Mouse (Mus musculus) MEL (cell line): Measurements from ENCODE around the gene Tmem175. TPM values are rescaled to one million over a fixed set of nuclear protein-coding genes. Genes with fewer than 3 reads are reported as not detected.

Experiments
- DNase-seq: peaks from one replicate; pipeline ENCODE4 v3.0.0; 2011; ENCODE audit warnings: low read depth, low spot score
- H3K27ac ChIP-seq: 2 replicates; pipeline ENCODE4 v1.5.1; 2012; ENCODE audit warnings: low read depth, mild to moderate bottlenecking, control low read depth, low read length, moderate library complexity; ENCODE audit not compliant: control insufficient read depth
- H3K27me3 ChIP-seq, 2 experiments: fragments of 150-350 bp in 1 of 2; sonication (generic) in 1 of 2; 2 replicates each; pipeline ENCODE4 v1.6.1; 2012; ENCODE audit warnings: low read length in 2 of 2, mild to moderate bottlenecking in 2 of 2, improper control_type of control experiment in 1 of 2, moderate library complexity in 1 of 2; ENCODE audit not compliant: insufficient read depth in 2 of 2, control insufficient read depth in 1 of 2
- H3K36me3 ChIP-seq, 2 experiments: 2 replicates each; pipeline ENCODE4 v1.6.1; 2012 to 2014; ENCODE audit warnings: low read length in 2 of 2, improper control_type of control experiment in 1 of 2, inconsistent platforms in 1 of 2, mild to moderate bottlenecking in 1 of 2; ENCODE audit not compliant: insufficient read depth in 2 of 2, control insufficient read depth in 1 of 2
- H3K4me1 ChIP-seq, 2 experiments: fragments of 150-350 bp in 1 of 2; sonication (generic) in 1 of 2; 2 replicates each; pipeline ENCODE4 v1.6.1; 2012; ENCODE audit warnings: low read length in 2 of 2, improper control_type of control experiment in 1 of 2, mild to moderate bottlenecking in 1 of 2; ENCODE audit not compliant: insufficient read depth in 2 of 2, control insufficient read depth in 1 of 2
- H3K4me3 ChIP-seq, 2 experiments: fragments of 150-350 bp in 1 of 2; sonication (generic) in 1 of 2; 2 replicates each; pipeline ENCODE4 v1.5.1; 2012; ENCODE audit warnings: low read depth in 2 of 2, low read length in 2 of 2, mild to moderate bottlenecking in 2 of 2, moderate library complexity in 2 of 2, control low read depth in 1 of 2, improper control_type of control experiment in 1 of 2; ENCODE audit not compliant: control insufficient read depth in 1 of 2, insufficient read depth in 1 of 2
- H3K79me2 ChIP-seq: 2 replicates; pipeline ENCODE4 v1.6.1; 2012; ENCODE audit warnings: mild to moderate bottlenecking, low read length, moderate library complexity; ENCODE audit not compliant: control insufficient read depth, poor library complexity, insufficient read depth
- H3K9ac ChIP-seq: 2 replicates; pipeline ENCODE4 v1.6.1; 2012; ENCODE audit warnings: low read depth, mild to moderate bottlenecking, control low read depth, low read length, moderate library complexity; ENCODE audit not compliant: control insufficient read depth, poor library complexity, severe bottlenecking
- H3K9me3 ChIP-seq: fragments of 150-350 bp; sonication (generic); replicated peaks from 2 replicates; pipeline ENCODE4 v1.6.1; 2012; ENCODE audit warnings: mild to moderate bottlenecking, low read length, improper control_type of control experiment, moderate library complexity; ENCODE audit not compliant: insufficient read depth
- E2F4 ChIP-seq: IDR thresholded peaks from 2 replicates; pipeline ENCODE4 v1.6.1; 2011; ENCODE audit warnings: low read depth, low read length, improper control_type of control experiment, borderline replicate concordance
- ETS1 ChIP-seq: IDR thresholded peaks from 2 replicates; pipeline ENCODE4 v1.6.1; 2012; ENCODE audit warnings: low read depth, mild to moderate bottlenecking, inconsistent platforms, low read length, improper control_type of control experiment, moderate library complexity
- GABPA ChIP-seq: IDR thresholded peaks from 2 replicates; pipeline ENCODE4 v1.6.1; 2012; ENCODE audit warnings: low read depth, mild to moderate bottlenecking, inconsistent platforms, low read length, improper control_type of control experiment, moderate library complexity
- GATA1 ChIP-seq: IDR thresholded peaks from 2 replicates; pipeline ENCODE4 v1.6.1; 2011; ENCODE audit warnings: low read depth, low read length, improper control_type of control experiment
- HCFC1 ChIP-seq: IDR thresholded peaks from 2 replicates; pipeline ENCODE4 v1.6.1; 2012; ENCODE audit warnings: low read depth, mild to moderate bottlenecking, inconsistent platforms, low read length, improper control_type of control experiment, moderate library complexity
- MAX ChIP-seq: IDR thresholded peaks from 2 replicates; pipeline ENCODE4 v1.6.1; 2011; ENCODE audit warnings: low read length, improper control_type of control experiment
- MEF2A ChIP-seq: IDR thresholded peaks from 2 replicates; pipeline ENCODE4 v1.6.1; 2014; ENCODE audit warnings: low read depth, mild to moderate bottlenecking, inconsistent platforms, low read length, improper control_type of control experiment; ENCODE audit not compliant: poor library complexity, insufficient replicate concordance, severe bottlenecking; ENCODE audit errors: extremely low read depth
- MXI1 ChIP-seq: IDR thresholded peaks from 2 replicates; pipeline ENCODE4 v1.6.1; 2011; ENCODE audit warnings: mild to moderate bottlenecking, low read depth, low read length, improper control_type of control experiment
- MYB ChIP-seq: IDR thresholded peaks from 2 replicates; pipeline ENCODE4 v1.6.1; 2011; ENCODE audit warnings: mild to moderate bottlenecking, low read depth, low read length, improper control_type of control experiment
- NRF1 ChIP-seq: IDR thresholded peaks from 2 replicates; pipeline ENCODE4 v1.6.1; 2014; ENCODE audit warnings: low read depth, mild to moderate bottlenecking, inconsistent platforms, low read length, improper control_type of control experiment, moderate library complexity; ENCODE audit not compliant: poor library complexity, insufficient read depth, severe bottlenecking
- POLR2A ChIP-seq, 2 experiments: IDR thresholded peaks; 2 replicates each; pipeline ENCODE4 v1.6.1; 2011 to 2012; ENCODE audit warnings: low read length in 2 of 2, mild to moderate bottlenecking in 2 of 2, control low read depth in 1 of 2, improper control_type of control experiment in 1 of 2, low read depth in 1 of 2, moderate library complexity in 1 of 2; ENCODE audit not compliant: control insufficient read depth in 1 of 2, insufficient read depth in 1 of 2, poor library complexity in 1 of 2
- POLR2AphosphoS2 ChIP-seq: IDR thresholded peaks from 2 replicates; pipeline ENCODE4 v1.6.1; 2011; ENCODE audit warnings: low read length, improper control_type of control experiment
- POLR2AphosphoS5 ChIP-seq: IDR thresholded peaks from 2 replicates; pipeline ENCODE4 v1.6.1; 2012; ENCODE audit warnings: low read depth, borderline replicate concordance, mild to moderate bottlenecking, inconsistent platforms, low read length, moderate library complexity, mixed read lengths
- RAD21 ChIP-seq: IDR thresholded peaks from 2 replicates; pipeline ENCODE4 v1.6.1; 2011; ENCODE audit warnings: mild to moderate bottlenecking, low read depth, low read length, improper control_type of control experiment
- RCOR1 ChIP-seq: IDR thresholded peaks from 2 replicates; pipeline ENCODE4 v1.6.1; 2012; ENCODE audit warnings: low read depth, mild to moderate bottlenecking, inconsistent platforms, low read length, improper control_type of control experiment
- SIN3A ChIP-seq: IDR thresholded peaks from 2 replicates; pipeline ENCODE4 v1.6.1; 2012; ENCODE audit warnings: low read length, improper control_type of control experiment, inconsistent platforms
- SMC3 ChIP-seq: IDR thresholded peaks from 2 replicates; pipeline ENCODE4 v1.6.1; 2011; ENCODE audit warnings: low read depth, low read length, improper control_type of control experiment
- TCF12 ChIP-seq: IDR thresholded peaks from 2 replicates; pipeline ENCODE4 v1.6.1; 2014; ENCODE audit warnings: low read depth, mild to moderate bottlenecking, inconsistent platforms, low read length, improper control_type of control experiment, moderate library complexity
- ZKSCAN1 ChIP-seq: IDR thresholded peaks from 2 replicates; pipeline ENCODE4 v1.6.1; 2012; ENCODE audit warnings: low read depth, mild to moderate bottlenecking, inconsistent platforms, low read length, improper control_type of control experiment, moderate library complexity
- ZNF384 ChIP-seq: IDR thresholded peaks from 2 replicates; pipeline ENCODE4 v1.6.1; 2012; ENCODE audit warnings: low read depth, mild to moderate bottlenecking, inconsistent platforms, low read length, improper control_type of control experiment
- polyA plus RNA-seq, 2 experiments: library from polyadenylated mRNA; stranded (reverse) in 1 of 2; unstranded in 1 of 2; fragments of >175 nt in 1 of 2; fragments of >200 nt in 1 of 2; gene quantifications; 2 replicates each; pipeline versions ENCODE4 v1.2.1 to v1.2.4; 2012; ENCODE audit warnings: low replicate concordance in 2 of 2, low read depth in 1 of 2; ENCODE audit not compliant: insufficient read length in 2 of 2, insufficient read depth in 1 of 2, missing spikeins in 1 of 2
- total RNA-seq: library from RNA; depleted of rRNA; stranded (reverse); fragments of 300-350 nt; gene quantifications from 2 replicates; pipeline ENCODE4 v1.2.3, GENCODE M21; 2012

The Tmem175 gene
- total and polyA plus RNA-seq, 3 experiments = 19.3 to 39.2 TPM; not detected in 1

DNA sequence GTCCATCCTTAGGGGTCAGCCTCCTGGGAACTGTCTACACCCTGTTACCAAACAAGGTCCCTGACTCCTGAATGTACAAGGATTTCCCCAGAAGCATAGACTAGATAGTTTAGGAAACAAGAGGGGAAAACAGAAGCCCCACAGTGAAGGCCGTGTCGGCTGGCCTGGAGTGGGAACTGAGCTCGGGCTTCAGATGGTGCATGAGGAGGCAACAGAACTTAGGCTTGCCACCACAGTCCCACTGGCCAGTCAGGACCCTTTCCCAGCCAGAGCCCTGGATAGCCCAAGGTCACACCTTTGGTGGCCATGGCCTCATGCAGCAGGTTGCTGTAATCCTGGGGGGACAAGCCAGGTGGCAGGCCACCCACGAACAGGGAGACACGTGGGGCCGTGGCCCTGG, 23.8 kb downstream of the Tmem175 start:
- Histone ChIP-seq H3K4me3 (no peak overlapping the region), H3K4me1 (no peaks in the 10 kb centered on the region), H3K79me2 (no peaks in the 10 kb centered on the region), H3K9me3 (no peaks in the 10 kb centered on the region), H3K36me3 (peaks cover 0 to 4% of the 10 kb centered on the region in 2 experiments; a peak in 1 of 4 replicates), H3K27ac (no peak overlapping the region), H3K9ac (no peak overlapping the region), H3K27me3 (no peaks in the 10 kb centered on the region)
- DNase-seq = no peak
- no peak for TF ChIP-seq MEF2A
- TF ChIP-seq TCF12 = no peak
- no peak for TF ChIP-seq SMC3
- TF ChIP-seq GATA1 = no peak
- no peak for TF ChIP-seq MYB
- no peak for TF ChIP-seq POLR2AphosphoS5
- TF ChIP-seq ZNF384 = no peak
- TF ChIP-seq ZKSCAN1 = no peak
- TF ChIP-seq E2F4 = no peak
- no peak for TF ChIP-seq SIN3A
- TF ChIP-seq MAX = no peak
- no peak for TF ChIP-seq RAD21
- TF ChIP-seq MXI1 = no peak
- no peak for TF ChIP-seq GABPA
- TF ChIP-seq HCFC1 = no peak
- no peak for TF ChIP-seq ETS1
- no peak for TF ChIP-seq RCOR1
- TF ChIP-seq POLR2AphosphoS2 = no peak

DNA sequence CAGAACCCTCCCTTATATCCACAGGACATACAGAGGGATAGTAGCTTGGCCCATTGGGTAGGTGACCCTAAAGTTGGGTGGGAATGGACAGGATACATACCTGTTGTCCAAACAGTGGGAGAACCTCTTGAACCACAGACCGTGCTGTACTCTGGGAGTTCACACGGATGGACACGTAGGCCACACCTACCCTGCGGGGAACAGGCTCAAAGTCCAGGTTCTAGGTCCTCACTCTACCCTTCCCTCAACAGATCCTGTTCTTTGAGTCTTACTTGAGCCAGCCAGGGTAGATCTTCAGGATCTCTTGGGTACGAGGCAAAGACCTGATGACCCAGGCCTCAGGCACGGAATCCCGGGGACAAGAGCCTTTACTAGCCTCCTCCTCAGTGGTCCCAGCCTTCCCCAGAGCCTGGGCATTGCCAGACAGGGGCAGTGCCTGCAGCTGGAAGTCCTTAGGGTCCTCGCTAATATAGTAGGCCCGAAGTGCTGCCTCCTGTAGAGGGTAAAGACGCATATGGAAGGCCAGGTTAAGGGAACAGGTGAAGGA, 24.9 kb downstream of the Tmem175 start:
- H3K4me3 ChIP-seq = no peak overlapping the region
- H3K36me3 ChIP-seq = peaks cover 2 to 4% of the 10 kb centered on the region in 2 experiments; a peak in 2 of 4 replicates
- H3K27me3 ChIP-seq = no peaks in the 10 kb centered on the region
- no peak overlapping the region for H3K27ac ChIP-seq
- H3K4me1 ChIP-seq = peaks cover 0 to 4% of the 10 kb centered on the region in 2 experiments; a peak in 2 of 4 replicates
- H3K79me2 ChIP-seq = peaks cover 3% of the 10 kb centered on the region; the same call in 1 of the 2 replicates
- DNase-seq = no peak
- no peak overlapping the region for H3K9ac ChIP-seq
- TF ChIP-seq POLR2A (IDR thresholded peaks at IDR 0.05; ENCODE audit: control insufficient read depth in 1 of 2, insufficient read depth in 1 of 2, low read depth in 1 of 2, low read length in 2 of 2, poor library complexity in 1 of 2) (no peak), HCFC1 (no peak), NRF1 (no peak), MXI1 (no peak)
- no peaks in the 10 kb centered on the region for H3K9me3 ChIP-seq
